Mouse (Mus musculus): Measurements from ENCODE around the gene Epn1. TPM values are rescaled to one million over a fixed set of nuclear protein-coding genes. Genes with fewer than 3 reads are reported as not detected.
A peak's percentile ranks its signal among the peaks of the same experiment; 100 is the strongest.

Gene Epn1
- polyA plus RNA-seq, 1 experiment from 2014 or later, result 62.2 TPM

DNA sequence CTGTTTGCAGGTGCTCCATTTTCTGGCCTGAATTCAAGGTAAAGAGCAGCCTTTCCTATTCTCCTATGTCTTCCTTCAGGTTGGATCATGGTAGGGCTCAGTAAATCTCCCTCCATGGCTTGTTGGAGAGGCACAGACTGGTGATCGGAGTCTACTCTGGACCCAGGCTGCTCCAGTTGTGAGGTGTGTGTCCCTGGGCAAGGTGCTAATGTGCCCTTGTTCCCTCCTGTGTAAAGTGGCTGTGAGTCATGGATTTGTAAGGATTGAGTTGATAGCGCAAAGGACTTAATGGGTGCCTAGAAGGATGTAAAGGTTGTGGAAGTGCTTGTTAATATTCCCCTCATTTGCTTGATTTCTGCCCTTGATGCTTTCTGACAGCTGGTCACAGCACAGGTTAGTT, 1.9 kb downstream of the Epn1 start:
- WGBS, result 96% methylated on average over 2 of the region's 2 CpGs
- peak overlapping the region; percentile 76; the same call in 1 of the 2 replicates for H3K4me2 ChIP-seq
- H3K4me1 ChIP-seq, result peaks cover 26% of the 10 kb centered on the region
- no peaks in the 10 kb centered on the region for H3K9me3 ChIP-seq (replicated peaks)
- H3K27me3 ChIP-seq, result no peaks in the 10 kb centered on the region
- H3K4me3 ChIP-seq (replicated peaks), result no peak overlapping the region
- peaks cover 67% of the 10 kb centered on the region for H3K36me3 ChIP-seq
- H3K9ac ChIP-seq, result no peak overlapping the region
- H3K27ac ChIP-seq, result no peak overlapping the region
- no peak for ATAC-seq (replicated peaks; ENCODE audit: low FRiP score)

DNA sequence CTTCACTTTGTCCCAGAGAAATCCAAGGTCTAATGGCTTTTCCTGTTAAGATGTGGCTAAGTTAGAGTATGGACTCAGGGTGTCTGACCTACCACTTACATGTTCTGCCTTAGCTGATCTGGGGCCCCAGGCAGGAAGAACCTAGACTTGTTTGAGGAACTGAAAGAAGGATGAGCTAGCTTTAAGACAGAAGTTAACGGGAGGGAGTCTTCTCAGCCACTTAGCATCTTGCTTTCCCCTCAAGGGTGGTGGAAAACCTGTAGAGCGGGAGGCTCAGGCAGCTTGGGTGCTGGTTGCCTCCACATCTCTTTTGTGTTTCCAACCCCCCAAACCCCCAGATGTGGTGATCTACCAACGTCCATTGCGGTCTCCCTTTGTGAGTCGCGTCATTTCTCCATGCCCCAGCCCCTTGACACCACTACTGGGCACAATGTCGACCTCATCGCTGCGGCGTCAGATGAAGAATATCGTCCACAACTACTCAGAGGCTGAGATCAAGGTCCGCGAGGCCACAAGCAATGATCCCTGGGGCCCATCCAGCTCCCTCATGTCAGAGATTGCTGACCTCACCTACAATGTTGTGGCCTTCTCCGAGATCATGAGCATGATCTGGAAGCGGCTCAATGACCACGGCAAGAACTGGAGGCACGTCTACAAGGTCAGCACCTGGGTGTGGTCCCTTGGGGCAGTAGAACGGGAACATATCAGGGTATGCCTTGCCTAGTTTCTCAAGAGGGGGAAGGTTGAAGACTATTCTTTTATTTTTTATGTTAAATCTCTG, 3.5 kb downstream of the Epn1 start:
- peaks cover 30% of the 10 kb centered on the region for H3K4me1 ChIP-seq
- H3K4me2 ChIP-seq, result no peak overlapping the region
- H3K9me3 ChIP-seq (replicated peaks), result no peaks in the 10 kb centered on the region
- H3K27ac ChIP-seq, result no peak overlapping the region
- H3K9ac ChIP-seq, result no peak overlapping the region
- no peak overlapping the region for H3K4me3 ChIP-seq (replicated peaks)
- ATAC-seq (replicated peaks; ENCODE audit: low FRiP score), result no peak
- H3K27me3 ChIP-seq, result no peaks in the 10 kb centered on the region
- WGBS, result 88% methylated on average over 18 of the region's 18 CpGs
- peaks cover 61% of the 10 kb centered on the region for H3K36me3 ChIP-seq

GRCm38 (mm10) chr7:5085512-5085911, 5.5 kb downstream of the Epn1 start:
- ATAC-seq (replicated peaks; ENCODE audit: low FRiP score), result no peak
- Histone ChIP-seq H3K9me3 (replicated peaks) (no peaks in the 10 kb centered on the region), H3K4me1 (peaks cover 30% of the 10 kb centered on the region), H3K4me2 (no peak overlapping the region), H3K27ac (no peak overlapping the region), H3K27me3 (no peaks in the 10 kb centered on the region), H3K9ac (no peak overlapping the region), H3K4me3 (replicated peaks) (no peak overlapping the region), H3K36me3 (peaks cover 70% of the 10 kb centered on the region)
- 94% methylated on average over 1 of the region's 1 CpGs for WGBS

GRCm38 (mm10) chr7:5086921-5087440, 6.9 kb downstream of the Epn1 start:
- no peak for ATAC-seq (replicated peaks; ENCODE audit: low FRiP score)
- Histone ChIP-seq H3K27ac (no peak overlapping the region), H3K4me2 (no peak overlapping the region), H3K27me3 (no peaks in the 10 kb centered on the region), H3K36me3 (peaks cover 83% of the 10 kb centered on the region), H3K9me3 (replicated peaks) (no peaks in the 10 kb centered on the region), H3K4me1 (peaks cover 16% of the 10 kb centered on the region), H3K4me3 (replicated peaks) (no peak overlapping the region), H3K9ac (no peak overlapping the region)
- WGBS, result 40% methylated on average over 5 of the region's 5 CpGs

DNA sequence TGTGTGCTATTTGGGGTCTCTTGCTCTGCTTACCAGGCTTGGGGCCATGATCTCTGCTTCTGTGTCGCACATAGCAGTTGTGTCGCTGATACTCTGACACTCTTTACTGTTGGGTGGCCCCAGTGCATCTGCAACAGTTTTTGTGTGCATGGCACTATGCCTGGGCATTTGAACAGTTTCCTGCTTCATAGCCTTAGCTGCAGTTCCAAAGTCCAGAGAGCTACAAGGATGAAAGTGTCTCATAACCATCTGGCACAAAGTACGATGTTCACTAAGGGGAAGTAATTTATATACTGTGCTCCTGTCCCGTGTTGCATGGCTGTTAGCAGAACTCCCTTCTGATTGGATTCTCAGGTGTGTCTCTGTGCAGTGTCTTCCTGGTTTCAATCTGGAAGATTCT, 7.9 kb downstream of the Epn1 start:
- Histone ChIP-seq H3K9me3 (replicated peaks) (no peaks in the 10 kb centered on the region), H3K4me3 (replicated peaks) (no peak overlapping the region), H3K4me2 (no peak overlapping the region), H3K4me1 (peaks cover 14% of the 10 kb centered on the region; the same call in 1 of the 2 replicates), H3K27ac (no peak overlapping the region), H3K36me3 (peaks cover 89% of the 10 kb centered on the region), H3K27me3 (no peaks in the 10 kb centered on the region), H3K9ac (no peak overlapping the region)
- ATAC-seq (replicated peaks; ENCODE audit: low FRiP score), result no peak
- WGBS, result 83% methylated on average over 4 of the region's 4 CpGs

GRCm38 (mm10) chr7:5089853-5090252, 9.8 kb downstream of the Epn1 start:
- no peak overlapping the region for H3K4me2 ChIP-seq
- H3K36me3 ChIP-seq, result peaks cover 89% of the 10 kb centered on the region
- H3K27ac ChIP-seq, result no peak overlapping the region
- WGBS, result 93% methylated on average over 15 of the region's 15 CpGs
- no peak for ATAC-seq (replicated peaks; ENCODE audit: low FRiP score)
- H3K4me3 ChIP-seq (replicated peaks), result no peak overlapping the region
- peaks cover 5% of the 10 kb centered on the region; the same call in 1 of the 2 replicates for H3K4me1 ChIP-seq
- H3K9me3 ChIP-seq (replicated peaks), result no peaks in the 10 kb centered on the region
- H3K27me3 ChIP-seq, result no peaks in the 10 kb centered on the region
- no peak overlapping the region for H3K9ac ChIP-seq

- Histone ChIP-seq H3K4me2 (no peak overlapping the region), H3K9ac (no peak overlapping the region), H3K4me1 (peaks cover 5% of the 10 kb centered on the region; the same call in 1 of the 2 replicates), H3K27ac (no peak overlapping the region), H3K9me3 (replicated peaks) (no peaks in the 10 kb centered on the region), H3K36me3 (peaks cover 89% of the 10 kb centered on the region), H3K27me3 (no peaks in the 10 kb centered on the region), H3K4me3 (replicated peaks) (no peak overlapping the region)
- ATAC-seq (replicated peaks; ENCODE audit: low FRiP score), result no peak
- 92% methylated on average over 15 of the region's 15 CpGs for WGBS
Measured at GRCm38 (mm10) chr7:5091008-5091728, 11.1 kb downstream of the Epn1 start.

DNA sequence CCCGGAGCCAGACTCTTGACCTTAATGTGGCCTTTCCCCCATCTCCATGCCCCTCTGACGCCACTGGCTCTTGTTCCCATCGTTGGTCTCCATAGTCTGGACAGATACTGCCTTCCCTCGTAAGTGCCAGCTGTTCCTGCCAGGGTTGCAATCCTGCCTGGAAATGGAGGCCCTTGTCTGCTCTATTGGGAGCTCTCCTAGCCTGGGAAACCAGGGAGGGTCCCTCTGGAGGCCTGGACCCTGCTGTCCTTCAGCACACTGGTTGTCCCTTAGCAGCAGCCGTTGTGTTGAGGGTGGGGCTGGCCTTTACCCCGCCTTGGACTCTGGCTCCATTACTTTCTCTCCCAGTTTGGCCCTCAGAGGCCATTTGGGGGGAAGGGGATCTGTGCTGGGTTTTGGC, 12.3 kb downstream of the Epn1 start:
- H3K36me3 ChIP-seq, result peaks cover 93% of the 10 kb centered on the region
- H3K4me1 ChIP-seq, result no peaks in the 10 kb centered on the region
- H3K4me2 ChIP-seq, result no peak overlapping the region
- H3K27ac ChIP-seq, result no peak overlapping the region
- H3K4me3 ChIP-seq (replicated peaks), result no peak overlapping the region
- no peaks in the 10 kb centered on the region for H3K27me3 ChIP-seq
- WGBS, result 79% methylated on average over 6 of the region's 6 CpGs
- ATAC-seq (replicated peaks; ENCODE audit: low FRiP score), result no peak
- H3K9ac ChIP-seq, result no peak overlapping the region
- H3K9me3 ChIP-seq (replicated peaks), result no peaks in the 10 kb centered on the region

DNA sequence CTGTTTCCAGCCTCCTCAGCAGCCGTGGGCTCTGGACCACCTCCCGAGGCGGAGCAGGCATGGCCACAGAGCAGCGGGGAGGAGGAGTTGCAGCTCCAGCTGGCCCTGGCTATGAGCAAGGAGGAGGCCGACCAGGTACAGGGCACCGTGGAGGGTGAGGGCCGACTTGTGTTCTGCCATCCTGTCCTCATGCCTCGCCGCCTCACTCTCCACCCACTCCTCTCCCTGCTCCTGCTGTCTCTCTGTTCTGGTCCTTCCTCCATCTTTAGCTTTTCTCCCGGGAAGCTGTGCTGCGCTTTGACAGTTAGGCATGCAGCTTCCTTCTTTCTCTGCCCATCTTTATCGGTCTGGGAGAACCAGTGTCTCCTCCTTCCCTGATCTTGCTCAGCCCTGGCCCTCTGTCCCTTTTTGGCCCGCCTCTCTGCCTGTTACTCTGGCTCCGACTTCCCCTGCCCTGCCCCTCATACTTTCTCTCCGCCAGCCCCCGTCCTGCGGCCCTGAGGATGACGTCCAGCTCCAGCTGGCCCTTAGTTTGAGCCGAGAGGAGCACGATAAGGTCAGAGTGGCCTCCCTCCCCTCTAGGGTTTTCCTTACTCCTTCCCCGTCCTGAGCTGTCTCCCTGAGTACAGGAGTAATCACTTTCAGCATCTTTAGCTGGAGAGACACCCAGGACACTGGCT, 12.9 kb downstream of the Epn1 start:
- 76% methylated on average over 21 of the region's 21 CpGs for WGBS

DNA sequence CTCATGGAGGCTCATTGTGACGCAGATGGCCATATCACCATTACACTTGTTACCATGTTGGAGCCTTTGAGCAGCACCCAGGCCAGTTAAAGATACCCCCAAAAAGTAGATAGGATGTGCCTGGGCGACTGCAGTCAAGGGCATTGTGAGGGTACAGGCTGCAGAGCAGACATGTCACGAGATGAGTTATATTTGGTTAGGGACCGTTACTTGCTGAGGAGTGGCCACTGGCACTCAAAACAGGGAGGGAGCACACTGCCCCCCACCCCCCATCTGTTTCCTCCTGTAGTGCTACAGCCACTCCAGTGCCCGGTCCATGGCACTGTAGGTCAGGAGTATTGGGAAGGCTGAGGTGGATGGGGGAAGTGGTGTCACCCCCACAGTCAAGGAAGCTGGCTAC, 18.7 kb downstream of the Epn1 start:
- H3K4me2 ChIP-seq, result no peak overlapping the region
- H3K36me3 ChIP-seq, result peaks cover 55% of the 10 kb centered on the region

More for the DNA sequence above, 12.9 kb downstream of the Epn1 start:
- no peaks in the 10 kb centered on the region for H3K4me1 ChIP-seq
- H3K4me2 ChIP-seq, result no peak overlapping the region
- no peak overlapping the region for H3K4me3 ChIP-seq (replicated peaks)
- H3K27me3 ChIP-seq, result no peaks in the 10 kb centered on the region
- ATAC-seq (replicated peaks; ENCODE audit: low FRiP score), result no peak
- no peak overlapping the region for H3K27ac ChIP-seq
- H3K9me3 ChIP-seq (replicated peaks), result no peaks in the 10 kb centered on the region
- no peak overlapping the region for H3K9ac ChIP-seq
- H3K36me3 ChIP-seq, result peaks cover 96% of the 10 kb centered on the region

DNA sequence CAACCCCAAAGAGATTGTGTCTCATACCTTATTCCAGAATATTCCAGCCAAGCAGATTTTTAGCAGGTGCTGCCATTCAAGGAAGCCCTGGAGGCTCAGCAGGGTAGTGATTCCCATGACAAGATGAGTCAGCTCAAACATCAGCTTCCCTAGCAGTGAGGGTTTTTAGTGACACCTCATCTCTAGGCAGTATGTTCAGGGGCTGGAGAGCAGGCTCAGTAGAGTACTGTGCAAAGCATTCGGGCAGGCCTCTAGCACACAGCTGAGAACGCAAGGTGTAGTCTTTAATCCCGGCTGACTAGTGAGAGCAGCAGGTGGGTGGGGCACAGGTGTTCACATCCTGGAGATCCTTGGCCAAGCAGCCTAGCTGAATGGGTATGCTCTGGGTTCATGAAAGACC, 19.8 kb downstream of the Epn1 start:
- no peaks in the 10 kb centered on the region for H3K27me3 ChIP-seq
- no peaks in the 10 kb centered on the region for H3K9me3 ChIP-seq (replicated peaks)
- H3K4me3 ChIP-seq (replicated peaks), result no peak overlapping the region
- 88% methylated on average over 3 of the region's 3 CpGs for WGBS
- H3K27ac ChIP-seq, result no peak overlapping the region
- H3K4me2 ChIP-seq, result no peak overlapping the region
- no peaks in the 10 kb centered on the region for H3K4me1 ChIP-seq
- no peak for ATAC-seq (replicated peaks; ENCODE audit: low FRiP score)
- no peak overlapping the region for H3K9ac ChIP-seq
- H3K36me3 ChIP-seq, result peaks cover 45% of the 10 kb centered on the region

More for the DNA sequence above, 18.7 kb downstream of the Epn1 start:
- Histone ChIP-seq H3K9ac (no peak overlapping the region), H3K27me3 (no peaks in the 10 kb centered on the region), H3K9me3 (replicated peaks) (no peaks in the 10 kb centered on the region), H3K27ac (no peak overlapping the region), H3K4me1 (no peaks in the 10 kb centered on the region), H3K4me3 (replicated peaks) (no peak overlapping the region)
- WGBS, result 90% methylated on average over 5 of the region's 5 CpGs
- ATAC-seq (replicated peaks; ENCODE audit: low FRiP score), result no peak

Measured in kidney, embryonic 15.5 days (tissue).